Mouse (Mus musculus): Measurements from ENCODE around the gene Strc. TPM values are rescaled to one million over a fixed set of nuclear protein-coding genes. Genes with fewer than 3 reads are reported as not detected.
A peak's percentile ranks its signal among the peaks of the same experiment; 100 is the strongest.
"Not testable (repeated sequence)": the region's sequence is repeated elsewhere in the genome, so short reads cannot be mapped to it uniquely, and the experiment has no call there.

Gene Strc
- polyA plus RNA-seq (2014; fragmentation: Nextera tagmentation; extraction: Ambion mirVana) = not detected in 2 replicates

- 94% methylated on average over 15 of the region's 17 CpGs for WGBS
- not testable (repeated sequence) for H3K9me3 ChIP-seq (ENCODE audit: control insufficient read depth, low read length); H3K4me2 ChIP-seq (ENCODE audit: low read length); H3K27ac ChIP-seq (replicated peaks in 1 of 2; ENCODE audit: control insufficient read depth in 1 of 2, insufficient read depth in 1 of 2, low read depth in 2 of 2, low read length in 2 of 2); H3K27me3 ChIP-seq (ENCODE audit: control insufficient read depth, insufficient read depth, low read length); ATAC-seq (ENCODE audit: insufficient number of reproducible peaks, insufficient read depth, low FRiP score, low read depth); H3K4me1 ChIP-seq (ENCODE audit: control insufficient read depth in 2 of 2, insufficient read depth in 2 of 2, low read length in 2 of 2); H3K4me3 ChIP-seq (ENCODE audit: control insufficient read depth in 1 of 2, insufficient read depth in 1 of 2, low read depth in 1 of 2, low read length in 2 of 2); H3K9ac ChIP-seq (ENCODE audit: low read length); H3K36me3 ChIP-seq (ENCODE audit: control insufficient read depth, insufficient read depth, low read length)
Measured at GRCm38 (mm10) chr2:121386961-121387575, at the start of gene Strc. Gene Strc (minus strand): TSS chr2:121387168.

GRCm38 (mm10) chr2:121434854-121435253, 47.9 kb upstream of the Strc start:
- Histone ChIP-seq H3K4me2 (ENCODE audit: low read length) (no peak overlapping the region), H3K4me3 (ENCODE audit: control insufficient read depth in 1 of 2, insufficient read depth in 1 of 2, low read depth in 1 of 2, low read length in 2 of 2) (no peak overlapping the region), H3K9me3 (ENCODE audit: control insufficient read depth, low read length) (no peaks in the 10 kb centered on the region), H3K4me1 (ENCODE audit: control insufficient read depth in 2 of 2, insufficient read depth in 2 of 2, low read length in 2 of 2) (no peaks in the 10 kb centered on the region), H3K27ac (replicated peaks in 1 of 2; ENCODE audit: control insufficient read depth in 1 of 2, insufficient read depth in 1 of 2, low read depth in 2 of 2, low read length in 2 of 2) (no peak overlapping the region), H3K9ac (ENCODE audit: low read length) (no peak overlapping the region), H3K27me3 (ENCODE audit: control insufficient read depth, insufficient read depth, low read length) (no peaks in the 10 kb centered on the region), H3K36me3 (ENCODE audit: control insufficient read depth, insufficient read depth, low read length) (peaks cover 100% of the 10 kb centered on the region)
- no peak for ATAC-seq (ENCODE audit: insufficient number of reproducible peaks, insufficient read depth, low FRiP score, low read depth)
- 94% methylated on average over 1 of the region's 1 CpGs for WGBS

- Histone ChIP-seq H3K36me3 (ENCODE audit: control insufficient read depth, insufficient read depth, low read length) (peaks cover 98% of the 10 kb centered on the region), H3K9ac (ENCODE audit: low read length) (no peak overlapping the region)
Measured at GRCm38 (mm10) chr2:121425890-121426289, 38.9 kb upstream of the Strc start.

GRCm38 (mm10) chr2:121423166-121423565, 36.2 kb upstream of the Strc start:
- no peaks in the 10 kb centered on the region for H3K27me3 ChIP-seq (ENCODE audit: control insufficient read depth, insufficient read depth, low read length)
- ATAC-seq (ENCODE audit: insufficient number of reproducible peaks, insufficient read depth, low FRiP score, low read depth) = no peak
- no peak overlapping the region for H3K9ac ChIP-seq (ENCODE audit: low read length)
- WGBS = 89% methylated on average over 2 of the region's 2 CpGs
- H3K4me1 ChIP-seq (ENCODE audit: control insufficient read depth in 2 of 2, insufficient read depth in 2 of 2, low read length in 2 of 2) = no peaks in the 10 kb centered on the region
- no peak overlapping the region for H3K4me3 ChIP-seq (ENCODE audit: control insufficient read depth in 1 of 2, insufficient read depth in 1 of 2, low read depth in 1 of 2, low read length in 2 of 2)
- H3K4me2 ChIP-seq (ENCODE audit: low read length) = no peak overlapping the region
- no peak overlapping the region for H3K27ac ChIP-seq (replicated peaks in 1 of 2; ENCODE audit: control insufficient read depth in 1 of 2, insufficient read depth in 1 of 2, low read depth in 2 of 2, low read length in 2 of 2)
- peaks cover 92% of the 10 kb centered on the region for H3K36me3 ChIP-seq (ENCODE audit: control insufficient read depth, insufficient read depth, low read length)
- no peaks in the 10 kb centered on the region for H3K9me3 ChIP-seq (ENCODE audit: control insufficient read depth, low read length)

More at GRCm38 (mm10) chr2:121425890-121426289, 38.9 kb upstream of the Strc start:
- H3K9me3 ChIP-seq (ENCODE audit: control insufficient read depth, low read length) = no peaks in the 10 kb centered on the region
- no peaks in the 10 kb centered on the region for H3K27me3 ChIP-seq (ENCODE audit: control insufficient read depth, insufficient read depth, low read length)
- H3K4me3 ChIP-seq (ENCODE audit: control insufficient read depth in 1 of 2, insufficient read depth in 1 of 2, low read depth in 1 of 2, low read length in 2 of 2) = no peak overlapping the region
- no peak for ATAC-seq (ENCODE audit: insufficient number of reproducible peaks, insufficient read depth, low FRiP score, low read depth)
- H3K4me1 ChIP-seq (ENCODE audit: control insufficient read depth in 2 of 2, insufficient read depth in 2 of 2, low read length in 2 of 2) = no peaks in the 10 kb centered on the region
- H3K27ac ChIP-seq (replicated peaks in 1 of 2; ENCODE audit: control insufficient read depth in 1 of 2, insufficient read depth in 1 of 2, low read depth in 2 of 2, low read length in 2 of 2) = no peak overlapping the region
- no peak overlapping the region for H3K4me2 ChIP-seq (ENCODE audit: low read length)
- WGBS = 87% methylated on average over 2 of the region's 2 CpGs

- H3K9ac ChIP-seq (ENCODE audit: low read length) = no peak overlapping the region
- H3K4me2 ChIP-seq (ENCODE audit: low read length) = no peak overlapping the region
- no peak overlapping the region for H3K4me3 ChIP-seq (ENCODE audit: control insufficient read depth in 1 of 2, insufficient read depth in 1 of 2, low read depth in 1 of 2, low read length in 2 of 2)
- no peaks in the 10 kb centered on the region for H3K9me3 ChIP-seq (ENCODE audit: control insufficient read depth, low read length)
- peaks cover 73% of the 10 kb centered on the region for H3K36me3 ChIP-seq (ENCODE audit: control insufficient read depth, insufficient read depth, low read length)
- ATAC-seq (ENCODE audit: insufficient number of reproducible peaks, insufficient read depth, low FRiP score, low read depth) = no peak
- H3K27ac ChIP-seq (replicated peaks in 1 of 2; ENCODE audit: control insufficient read depth in 1 of 2, insufficient read depth in 1 of 2, low read depth in 2 of 2, low read length in 2 of 2) = no peak overlapping the region
- peaks cover 3 to 23% of the 10 kb centered on the region in 2 experiments for H3K4me1 ChIP-seq (ENCODE audit: control insufficient read depth in 2 of 2, insufficient read depth in 2 of 2, low read length in 2 of 2)
- 86% methylated on average over 3 of the region's 3 CpGs for WGBS
- H3K27me3 ChIP-seq (ENCODE audit: control insufficient read depth, insufficient read depth, low read length) = no peaks in the 10 kb centered on the region
Measured at GRCm38 (mm10) chr2:121418476-121418875, 31.5 kb upstream of the Strc start.

GRCm38 (mm10) chr2:121416356-121416755, 29.4 kb upstream of the Strc start:
- Histone ChIP-seq H3K4me3 (ENCODE audit: control insufficient read depth in 1 of 2, insufficient read depth in 1 of 2, low read depth in 1 of 2, low read length in 2 of 2) (peak overlapping the region in 1 of 2 experiments; percentile 11; a peak in 2 of 4 replicates), H3K36me3 (ENCODE audit: control insufficient read depth, insufficient read depth, low read length) (peaks cover 54% of the 10 kb centered on the region), H3K4me2 (ENCODE audit: low read length) (peak overlapping the region; percentile 73), H3K4me1 (ENCODE audit: control insufficient read depth in 2 of 2, insufficient read depth in 2 of 2, low read length in 2 of 2) (peaks cover 4 to 23% of the 10 kb centered on the region in 2 experiments), H3K9me3 (ENCODE audit: control insufficient read depth, low read length) (no peaks in the 10 kb centered on the region), H3K27me3 (ENCODE audit: control insufficient read depth, insufficient read depth, low read length) (no peaks in the 10 kb centered on the region), H3K9ac (ENCODE audit: low read length) (0 out of 2 replicates have a peak overlapping the region, but pooled peaks have one; percentile 100), H3K27ac (replicated peaks in 1 of 2; ENCODE audit: control insufficient read depth in 1 of 2, insufficient read depth in 1 of 2, low read depth in 2 of 2, low read length in 2 of 2) (no peak overlapping the region)
- 82% methylated on average over 6 of the region's 6 CpGs for WGBS
- ATAC-seq (ENCODE audit: insufficient number of reproducible peaks, insufficient read depth, low FRiP score, low read depth) = no peak

GRCm38 (mm10) chr2:121415591-121415990, 28.6 kb upstream of the Strc start:
- WGBS = 62% methylated on average over 3 of the region's 3 CpGs
- no peak for ATAC-seq (ENCODE audit: insufficient number of reproducible peaks, insufficient read depth, low FRiP score, low read depth)
- H3K9me3 ChIP-seq (ENCODE audit: control insufficient read depth, low read length) = no peaks in the 10 kb centered on the region

More at GRCm38 (mm10) chr2:121415591-121415990, 28.6 kb upstream of the Strc start:
- peaks cover 4 to 23% of the 10 kb centered on the region in 2 experiments for H3K4me1 ChIP-seq (ENCODE audit: control insufficient read depth in 2 of 2, insufficient read depth in 2 of 2, low read length in 2 of 2)
- H3K36me3 ChIP-seq (ENCODE audit: control insufficient read depth, insufficient read depth, low read length) = peaks cover 46% of the 10 kb centered on the region
- H3K27me3 ChIP-seq (ENCODE audit: control insufficient read depth, insufficient read depth, low read length) = no peaks in the 10 kb centered on the region
- H3K4me3 ChIP-seq (ENCODE audit: control insufficient read depth in 1 of 2, insufficient read depth in 1 of 2, low read depth in 1 of 2, low read length in 2 of 2) = peak overlapping the region in 1 of 2 experiments; percentile 100; a peak in 2 of 4 replicates
- H3K4me2 ChIP-seq (ENCODE audit: low read length) = peak overlapping the region; percentile 73
- H3K9ac ChIP-seq (ENCODE audit: low read length) = peak overlapping the region; percentile 100
- H3K27ac ChIP-seq (replicated peaks in 1 of 2; ENCODE audit: control insufficient read depth in 1 of 2, insufficient read depth in 1 of 2, low read depth in 2 of 2, low read length in 2 of 2) = no peak overlapping the region

All from heart, embryonic 14.5 days (tissue).